Mouse (Mus musculus) CH12.LX (cell line): Measurements from ENCODE around the gene Pitpnm3.

Experiments used
- MEF2A ChIP-seq: IDR thresholded peaks from 2 replicates; pipeline ENCODE4 v1.6.1; 2014; ENCODE audit warnings: low read depth, mild to moderate bottlenecking, inconsistent platforms, low read length, improper control_type of control experiment, borderline replicate concordance
- TCF12 ChIP-seq: IDR thresholded peaks from 2 replicates; pipeline ENCODE4 v1.6.1; 2014; ENCODE audit warnings: low read depth, mild to moderate bottlenecking, inconsistent platforms, low read length, improper control_type of control experiment

DNA sequence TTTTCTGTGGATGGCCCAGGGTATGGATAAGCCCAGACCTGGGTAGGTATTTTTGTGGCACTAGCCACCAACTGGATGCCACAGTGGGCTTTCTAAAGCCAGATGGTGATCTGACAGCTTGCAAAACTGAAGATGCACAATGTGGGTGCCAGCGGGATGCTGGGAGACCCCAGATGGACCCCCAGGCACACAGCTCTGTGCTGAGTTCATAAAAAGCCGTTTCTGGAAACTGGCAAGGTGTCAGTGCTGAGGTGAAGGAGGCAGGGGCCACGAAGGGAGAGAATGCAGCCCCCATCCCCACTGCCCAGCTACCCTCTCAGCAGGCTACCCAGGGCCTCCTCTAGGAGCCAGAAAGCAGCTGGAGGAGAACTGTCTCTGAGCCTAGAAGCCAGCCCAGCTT, 78.4 kb downstream of the Pitpnm3 start:
- TF ChIP-seq TCF12 (no peak), MEF2A (no peak)
